Mouse (Mus musculus): Measurements from ENCODE around the gene Atpaf1.

The Atpaf1 gene

DNA sequence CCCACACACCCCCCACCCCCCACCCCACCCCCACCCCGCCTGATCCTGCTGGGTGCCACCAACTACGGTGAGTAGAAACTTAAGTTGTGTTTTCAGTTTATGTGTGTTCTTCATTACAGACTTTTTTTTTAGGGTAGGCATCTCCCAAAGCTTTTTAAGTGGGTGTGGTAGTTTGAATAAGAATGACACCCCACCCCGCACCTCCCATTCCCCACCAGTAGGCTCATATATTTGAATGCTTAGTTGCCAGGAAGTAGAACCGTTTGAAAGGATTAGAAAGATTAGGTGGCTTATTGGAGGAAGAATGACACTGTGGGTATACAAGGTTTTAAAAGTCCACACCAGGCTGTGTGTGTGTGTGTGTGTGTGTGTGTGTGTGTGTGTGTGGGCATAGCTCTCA, 27.7 kb downstream of the Atpaf1 start:
- ATAC-seq (ENCODE audit: low TSS enrichment): no peak

GRCm38 (mm10) chr4:115815606-115816005, 31.0 kb downstream of the Atpaf1 start:
- no peak for ATAC-seq (ENCODE audit: low TSS enrichment)

- ATAC-seq (ENCODE audit: low TSS enrichment): no peak
These were observed 35.6 kb downstream of the Atpaf1 start for GRCm38 (mm10) chr4:115820199-115820598.

DNA sequence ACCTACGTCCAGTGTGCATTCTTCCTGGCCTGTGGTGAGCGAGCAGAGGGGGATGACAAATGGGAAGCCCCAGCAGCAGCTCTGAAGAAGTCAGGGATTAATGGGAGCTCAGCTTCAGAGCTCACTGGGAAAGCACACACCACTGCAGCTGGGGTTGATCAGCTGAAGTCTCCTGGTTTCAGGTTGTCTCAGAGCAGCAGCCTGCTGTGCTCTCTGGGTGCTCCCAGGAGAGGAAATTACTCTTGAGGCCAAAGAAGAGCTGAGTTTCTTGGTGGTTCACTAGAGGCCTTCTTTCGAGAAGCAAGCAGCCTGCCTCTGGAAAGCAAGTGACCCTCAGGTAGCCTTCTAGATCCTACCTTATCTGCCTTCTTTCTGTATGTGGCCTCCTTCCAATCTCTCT, 36.3 kb downstream of the Atpaf1 start:
- no peak for ATAC-seq (ENCODE audit: low TSS enrichment)

- ATAC-seq (ENCODE audit: low TSS enrichment): no peak
These were observed 36.8 kb downstream of the Atpaf1 start for GRCm38 (mm10) chr4:115821431-115821830.

- ATAC-seq (ENCODE audit: low TSS enrichment): no peak
These were observed 37.3 kb downstream of the Atpaf1 start for GRCm38 (mm10) chr4:115821928-115822327.

DNA sequence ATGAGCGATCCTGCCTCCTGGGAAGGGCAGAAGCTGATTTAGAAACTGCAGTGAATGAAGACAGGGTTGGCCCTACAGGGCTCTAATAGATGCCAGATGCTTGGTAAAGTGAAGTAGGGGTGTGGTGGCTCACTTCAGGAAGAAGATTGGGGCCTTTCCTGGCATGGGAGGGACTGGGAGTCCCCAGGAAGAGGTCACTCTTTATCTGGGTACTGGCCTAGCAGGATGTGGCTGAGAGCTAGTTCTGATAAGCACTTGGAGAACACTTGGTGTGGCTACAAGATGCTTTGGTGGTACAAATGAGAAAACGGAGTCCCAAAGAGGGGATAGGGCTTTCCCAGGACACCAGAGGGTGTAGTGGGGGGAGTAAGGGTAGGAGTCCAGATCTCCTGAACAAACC, 39.6 kb downstream of the Atpaf1 start:
- peak; percentile 11; the same call in 1 of the 2 replicates for ATAC-seq (ENCODE audit: low TSS enrichment)

- ATAC-seq (ENCODE audit: low TSS enrichment): no peak
These were observed 40.7 kb downstream of the Atpaf1 start for GRCm38 (mm10) chr4:115825271-115825670.

- ATAC-seq (ENCODE audit: low TSS enrichment): no peak
These were observed 42.5 kb downstream of the Atpaf1 start for GRCm38 (mm10) chr4:115827066-115827465.

GRCm38 (mm10) chr4:115827535-115827887, 42.9 kb downstream of the Atpaf1 start:
- no peak for ATAC-seq (ENCODE audit: low TSS enrichment)

GRCm38 (mm10) chr4:115827888-115828571, 43.4 kb downstream of the Atpaf1 start, which contains the start of gene Mob3c:
Gene Mob3c (plus strand): TSS chr4:115828092.
- ATAC-seq (ENCODE audit: low TSS enrichment): peak; percentile 79

DNA sequence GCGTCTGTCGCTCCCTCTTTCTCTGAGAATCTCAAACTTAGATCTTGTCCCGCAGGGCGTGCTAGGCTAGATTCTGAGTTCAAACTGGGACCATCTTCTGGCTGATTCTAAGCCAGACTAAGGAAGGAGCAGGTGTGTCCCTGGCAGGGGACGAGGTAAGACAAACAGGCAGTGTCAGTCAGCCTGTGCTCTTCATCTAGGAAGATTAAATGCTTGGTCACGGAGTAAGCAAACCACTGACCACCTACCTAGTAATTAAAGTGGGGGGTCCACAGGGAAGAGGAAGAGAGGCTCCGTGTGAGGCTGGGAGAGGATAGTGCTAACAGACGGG, 43.9 kb downstream of the Atpaf1 start:
- ATAC-seq (ENCODE audit: low TSS enrichment): no peak

GRCm38 (mm10) chr4:115830491-115830890, 45.9 kb downstream of the Atpaf1 start:
- ATAC-seq (ENCODE audit: low TSS enrichment): no peak

GRCm38 (mm10) chr4:115831221-115831620, 46.6 kb downstream of the Atpaf1 start:
- no peak for ATAC-seq (ENCODE audit: low TSS enrichment)

- no peak for ATAC-seq (ENCODE audit: low TSS enrichment)
These were observed 47.4 kb downstream of the Atpaf1 start for GRCm38 (mm10) chr4:115832040-115832439.

GRCm38 (mm10) chr4:115835576-115835975, 51.0 kb downstream of the Atpaf1 start:
- no peak for ATAC-seq (ENCODE audit: low TSS enrichment)

GRCm38 (mm10) chr4:115838196-115838595, 53.6 kb downstream of the Atpaf1 start:
- no peak for ATAC-seq (ENCODE audit: low TSS enrichment)

DNA sequence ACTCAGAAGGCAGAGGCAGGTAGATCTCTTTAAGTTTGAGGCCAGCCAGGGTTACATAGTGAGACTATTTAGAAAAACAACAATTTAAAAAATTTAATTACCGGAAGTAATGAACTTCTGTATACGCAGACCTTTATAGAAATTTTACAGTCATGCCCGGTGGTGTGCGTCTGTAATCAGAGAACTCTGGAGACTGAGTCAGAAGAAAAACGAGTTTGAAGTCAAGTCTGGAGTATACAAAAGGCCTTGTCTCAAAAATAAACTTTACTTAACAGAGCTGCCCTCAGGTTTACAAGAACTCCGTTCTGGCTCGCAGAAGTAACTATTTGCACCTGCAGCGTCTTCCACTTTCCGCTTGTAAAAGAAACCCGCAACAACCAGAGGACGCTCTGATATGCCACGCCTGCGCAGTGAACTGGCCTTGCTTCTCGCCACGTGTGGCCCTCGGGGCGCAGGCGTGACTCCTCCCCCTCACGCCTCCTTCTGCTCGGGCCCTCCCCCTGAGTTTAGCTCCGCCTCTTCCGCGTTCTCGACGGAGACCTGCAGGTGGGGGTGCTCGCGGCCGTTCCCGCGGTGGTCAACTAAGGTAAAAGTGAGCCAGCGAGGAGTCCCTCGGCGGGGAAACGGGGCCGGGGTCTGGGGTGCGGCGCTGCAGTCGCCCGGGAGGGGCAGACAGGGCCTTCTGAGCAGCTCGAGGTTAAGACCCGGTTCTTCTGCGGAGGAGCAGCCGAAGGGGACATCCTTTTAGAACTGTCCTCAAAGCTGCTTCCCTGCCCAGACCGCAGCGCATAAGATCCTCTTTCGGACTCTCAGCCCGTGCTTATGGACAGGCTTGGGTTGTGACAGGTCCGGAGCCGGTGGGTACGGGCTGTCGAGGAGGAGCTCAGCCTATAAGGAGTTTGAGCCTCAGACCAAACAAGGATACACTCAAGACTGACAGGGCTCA, 54.4 kb downstream of the Atpaf1 start, which contains the start of gene Mknk1:
Mknk1 (plus strand) TSS at position 503 of the 946 bp plus-strand sequence.
- ATAC-seq (ENCODE audit: low TSS enrichment): peak; percentile 97

DNA sequence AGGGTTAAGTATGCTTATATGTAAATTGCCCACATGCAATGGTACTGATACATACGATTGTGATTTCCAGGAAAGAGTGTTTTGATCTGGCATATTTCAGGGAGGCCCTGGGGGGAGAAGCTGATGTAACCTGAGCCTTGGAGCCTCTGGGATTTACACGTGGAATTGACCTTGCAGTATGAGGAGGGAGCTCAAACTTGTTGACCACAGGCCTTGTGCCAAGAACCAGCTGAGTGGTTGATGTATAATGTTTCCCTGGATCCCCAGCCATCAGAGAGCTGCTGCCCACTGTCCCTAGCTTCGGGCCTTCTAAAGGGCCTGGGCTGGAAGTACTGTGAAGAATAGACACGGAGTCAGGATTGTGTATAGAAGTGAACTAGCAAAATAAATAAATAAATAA, 55.3 kb downstream of the Atpaf1 start:
- ATAC-seq (ENCODE audit: low TSS enrichment): no peak

DNA sequence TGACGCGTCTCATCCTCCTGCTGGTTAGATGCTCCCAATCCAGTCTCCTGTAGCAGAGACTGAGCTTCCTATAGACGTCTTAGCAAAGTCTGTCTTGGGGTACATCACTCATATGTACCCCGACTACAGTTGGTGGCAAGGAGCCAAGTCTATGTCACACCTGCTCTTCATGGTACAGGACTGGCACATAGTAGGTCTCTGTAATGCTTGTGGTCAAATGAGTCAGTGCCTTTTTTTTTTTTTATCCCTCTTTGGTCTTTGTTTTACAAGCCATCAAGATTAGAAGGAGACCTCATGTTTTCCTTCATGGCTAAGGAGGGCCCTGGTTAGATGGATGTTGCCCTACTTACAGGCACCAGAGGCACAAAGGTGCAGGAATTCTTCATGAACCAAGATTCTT, 56.2 kb downstream of the Atpaf1 start:
- no peak for ATAC-seq (ENCODE audit: low TSS enrichment)

DNA sequence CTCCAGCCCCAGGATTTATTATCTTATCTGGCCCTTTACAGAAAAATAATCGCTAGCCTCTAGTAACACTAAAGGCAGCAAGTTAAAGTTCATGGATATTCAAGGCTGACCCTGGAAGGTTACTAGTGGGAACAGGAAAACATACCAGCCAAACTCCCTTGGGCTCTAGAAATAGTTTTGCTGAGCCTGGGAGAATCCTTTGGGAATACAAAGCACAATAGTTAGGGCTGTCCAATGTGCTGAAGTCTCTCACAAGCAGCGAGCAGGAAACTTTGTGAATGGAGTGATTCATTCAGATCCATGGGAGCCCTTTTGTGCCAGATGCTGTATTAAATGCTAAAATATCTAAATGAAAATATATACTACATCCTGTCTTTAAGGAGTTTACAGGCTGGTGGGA, 62.0 kb downstream of the Atpaf1 start:
- no peak for ATAC-seq (ENCODE audit: low TSS enrichment)

DNA sequence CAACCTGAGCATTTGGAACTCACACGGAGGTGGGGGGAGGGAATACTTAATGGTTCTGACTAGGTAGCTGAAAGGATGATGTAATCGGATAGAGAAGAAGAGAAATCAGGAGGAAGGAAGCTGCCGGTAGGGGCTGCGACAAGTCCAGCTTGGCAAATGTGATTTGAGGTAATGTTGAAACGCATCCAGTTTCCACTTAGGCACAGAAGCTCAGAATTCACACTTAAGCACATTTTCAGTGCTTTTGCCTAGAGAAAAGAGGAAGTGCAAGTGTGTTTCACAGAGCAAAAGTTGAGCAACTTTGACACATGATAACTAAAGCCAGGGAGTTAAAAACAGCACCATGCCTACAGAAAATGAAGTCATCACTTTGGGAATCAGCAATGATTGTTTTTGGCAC, 62.8 kb downstream of the Atpaf1 start:
- peak; percentile 79 for ATAC-seq (ENCODE audit: low TSS enrichment)

DNA sequence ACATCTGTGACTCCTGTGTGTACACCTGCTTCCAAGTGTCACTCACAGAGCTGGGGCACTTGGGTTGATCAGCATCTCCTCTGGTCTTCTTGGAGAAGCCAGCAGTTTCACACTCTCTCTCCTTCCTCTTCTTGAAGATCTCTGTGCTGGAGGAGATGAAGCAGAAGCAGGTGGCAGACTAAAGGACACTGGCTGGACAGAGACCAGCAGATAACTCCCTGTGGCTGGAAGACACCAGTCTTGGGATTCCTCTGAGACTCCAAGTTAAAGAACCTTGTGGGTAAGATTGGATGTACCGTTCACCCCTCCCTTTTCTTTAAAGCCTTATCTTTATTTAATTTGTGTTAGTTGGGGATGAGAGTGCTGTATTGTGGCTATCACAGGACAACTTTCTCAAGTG, 63.5 kb downstream of the Atpaf1 start:
- ATAC-seq (ENCODE audit: low TSS enrichment): 0 out of 2 replicates have a peak, but pooled peaks have one; percentile 18
